Mouse (Mus musculus) embryonic fibroblast, embryonic 13.5 days (primary cell): ENCODE data around the gene Capn10.

ENCODE experiments used
- CTCF ChIP-seq: IDR thresholded peaks from 2 replicates; pipeline ENCODE4 v1.5.1; 2011; ENCODE audit warnings: mild to moderate bottlenecking, control low read depth, low read length, moderate library complexity, borderline replicate concordance; ENCODE audit not compliant: insufficient read depth
- POLR2A ChIP-seq: IDR thresholded peaks from 2 replicates; pipeline ENCODE4 v1.6.1; 2011; ENCODE audit warnings: low read depth, mild to moderate bottlenecking, control low read depth, low read length, moderate library complexity

GRCm38 (mm10) chr1:92992880-92993279 lies 58.7 kb downstream of the Capn10 start:
- TF ChIP-seq CTCF (no peak), POLR2A (no peak)
